Mouse (Mus musculus) left cerebral cortex, adult 18-20 months (tissue): ENCODE results near the gene Alk. TPM values are rescaled to one million over a fixed set of nuclear protein-coding genes. Genes with fewer than 3 reads are reported as not detected.

ENCODE experiments used
- DNase-seq, 2 experiments: peaks; one replicate each; pipeline ENCODE4 v3.0.0; 2021 to 2022; ENCODE audit warnings: low spot score in 2 of 2, mixed read lengths in 1 of 2
- total RNA-seq, 2 experiments: library from RNA; stranded (reverse); gene quantifications; 2 replicates each; pipeline ENCODE4 v1.2.3; 2021

Alk gene
- total RNA-seq, 2 experiments from 2014 or later: 8.4 to 9.1 TPM

- no peak for DNase-seq
Observed at GRCm38 (mm10) chr17:71913188-71913587, 691.2 kb downstream of the Alk start.

GRCm38 (mm10) chr17:71909107-71909506, 695.3 kb downstream of the Alk start:
- peak; percentile 8 to 33 for DNase-seq

GRCm38 (mm10) chr17:71881369-71881768, 723.1 kb downstream of the Alk start:
- no peak for DNase-seq

GRCm38 (mm10) chr17:71875492-71875891, 728.9 kb downstream of the Alk start:
- DNase-seq: no peak

GRCm38 (mm10) chr17:71874795-71875194, 729.6 kb downstream of the Alk start:
- no peak for DNase-seq

GRCm38 (mm10) chr17:71874077-71874476, 730.4 kb downstream of the Alk start:
- peak; percentile 38 to 62 for DNase-seq

GRCm38 (mm10) chr17:71872976-71873375, 731.5 kb downstream of the Alk start:
- DNase-seq: no peak

- DNase-seq: no peak
Observed at GRCm38 (mm10) chr17:71871981-71872380, 732.4 kb downstream of the Alk start.

GRCm38 (mm10) chr17:71870641-71871040, 733.8 kb downstream of the Alk start:
- DNase-seq: no peak

GRCm38 (mm10) chr17:71870232-71870621, 734.2 kb downstream of the Alk start:
- no peak for DNase-seq

GRCm38 (mm10) chr17:71869372-71870231, 734.8 kb downstream of the Alk start:
- DNase-seq: peak; percentile 13 to 34

- no peak for DNase-seq
Observed at GRCm38 (mm10) chr17:71868828-71869227, 735.6 kb downstream of the Alk start.

- no peak for DNase-seq
Observed at GRCm38 (mm10) chr17:71867892-71868291, 736.5 kb downstream of the Alk start.

GRCm38 (mm10) chr17:71865437-71865836, 739.0 kb downstream of the Alk start:
- DNase-seq: no peak

GRCm38 (mm10) chr17:71864039-71864438, 740.4 kb downstream of the Alk start:
- no peak for DNase-seq

- DNase-seq: no peak
Observed at GRCm38 (mm10) chr17:71862895-71863294, 741.5 kb downstream of the Alk start.

GRCm38 (mm10) chr17:71862184-71862583, 742.2 kb downstream of the Alk start:
- no peak for DNase-seq

GRCm38 (mm10) chr17:71831960-71832359, 772.5 kb downstream of the Alk start:
- no peak for DNase-seq

GRCm38 (mm10) chr17:71828647-71829414, 775.6 kb downstream of the Alk start:
- DNase-seq: no peak

GRCm38 (mm10) chr17:71827627-71828026, 776.8 kb downstream of the Alk start:
- no peak for DNase-seq

GRCm38 (mm10) chr17:71826603-71827002, 777.8 kb downstream of the Alk start:
- DNase-seq: no peak

- no peak for DNase-seq
Observed at GRCm38 (mm10) chr17:71823622-71824306, 780.7 kb downstream of the Alk start.
